Mouse (Mus musculus) kidney, embryonic 16.5 days (tissue): ENCODE data around the gene Nxt1. TPM values are rescaled to one million over a fixed set of nuclear protein-coding genes. Genes with fewer than 3 reads are reported as not detected.

Source experiments
- ATAC-seq: fragments of 200-750 bp; cut with Nextera tagmentation; 2 replicates; pipeline ENCODE4 v1.8.0; 2017; ENCODE audit warnings: moderate TSS enrichment; ENCODE audit not compliant: low FRiP score, low TSS enrichment
- H3K27ac ChIP-seq: fragments of 300-500 bp; sonication (generic); 2 replicates; pipeline ENCODE4 v1.5.1; 2014; ENCODE audit warnings: low read length
- H3K27me3 ChIP-seq: fragments of 300-500 bp; sonication (generic); 2 replicates; pipeline ENCODE4 v1.6.1; 2014; ENCODE audit warnings: low read length, control low read depth, mixed read lengths; ENCODE audit not compliant: insufficient read depth
- H3K36me3 ChIP-seq: fragments of 300-500 bp; sonication (generic); 2 replicates; pipeline ENCODE4 v1.6.1; 2014; ENCODE audit warnings: low read length, control low read depth, mixed read lengths; ENCODE audit not compliant: insufficient read depth
- H3K4me1 ChIP-seq: fragments of 300-500 bp; sonication (generic); 2 replicates; pipeline ENCODE4 v1.6.1; 2014; ENCODE audit warnings: low read length, control low read depth, mixed read lengths; ENCODE audit not compliant: insufficient read depth
- H3K4me2 ChIP-seq: fragments of 300-500 bp; sonication (generic); replicated peaks from 2 replicates; pipeline ENCODE4 v1.6.1; 2014; ENCODE audit warnings: low read depth, low read length
- H3K4me3 ChIP-seq: fragments of 300-500 bp; sonication (generic); 2 replicates; pipeline ENCODE4 v1.5.1; 2014; ENCODE audit warnings: mild to moderate bottlenecking, low read length
- H3K9ac ChIP-seq: fragments of 300-500 bp; sonication (generic); replicated peaks from 2 replicates; pipeline ENCODE4 v1.6.1; 2014; ENCODE audit warnings: low read length
- H3K9me3 ChIP-seq: fragments of 300-500 bp; sonication (generic); 2 replicates; pipeline ENCODE4 v1.6.1; 2016; ENCODE audit warnings: low read length, control low read depth
- WGBS: fragments of 180-500 bp; shearing (Covaris S2); extraction: QIAGEN DNeasy Blood & Tissue Kit; methylation state at CpG from one replicate; pipeline ENCODE4 v1.1.7; 2014; 5-methylcytosine and 5-hydroxymethylcytosine counted together
- polyA plus RNA-seq: library from polyadenylated mRNA; unstranded; fragments of >200 nt; fragmentation: Nextera tagmentation; extraction: Ambion mirVana; gene quantifications from 2 replicates; pipeline ENCODE4 v1.2.1, GENCODE M21; 2015

Nxt1 gene
- 90.4 and 98.0 TPM in 2 replicates for polyA plus RNA-seq

DNA sequence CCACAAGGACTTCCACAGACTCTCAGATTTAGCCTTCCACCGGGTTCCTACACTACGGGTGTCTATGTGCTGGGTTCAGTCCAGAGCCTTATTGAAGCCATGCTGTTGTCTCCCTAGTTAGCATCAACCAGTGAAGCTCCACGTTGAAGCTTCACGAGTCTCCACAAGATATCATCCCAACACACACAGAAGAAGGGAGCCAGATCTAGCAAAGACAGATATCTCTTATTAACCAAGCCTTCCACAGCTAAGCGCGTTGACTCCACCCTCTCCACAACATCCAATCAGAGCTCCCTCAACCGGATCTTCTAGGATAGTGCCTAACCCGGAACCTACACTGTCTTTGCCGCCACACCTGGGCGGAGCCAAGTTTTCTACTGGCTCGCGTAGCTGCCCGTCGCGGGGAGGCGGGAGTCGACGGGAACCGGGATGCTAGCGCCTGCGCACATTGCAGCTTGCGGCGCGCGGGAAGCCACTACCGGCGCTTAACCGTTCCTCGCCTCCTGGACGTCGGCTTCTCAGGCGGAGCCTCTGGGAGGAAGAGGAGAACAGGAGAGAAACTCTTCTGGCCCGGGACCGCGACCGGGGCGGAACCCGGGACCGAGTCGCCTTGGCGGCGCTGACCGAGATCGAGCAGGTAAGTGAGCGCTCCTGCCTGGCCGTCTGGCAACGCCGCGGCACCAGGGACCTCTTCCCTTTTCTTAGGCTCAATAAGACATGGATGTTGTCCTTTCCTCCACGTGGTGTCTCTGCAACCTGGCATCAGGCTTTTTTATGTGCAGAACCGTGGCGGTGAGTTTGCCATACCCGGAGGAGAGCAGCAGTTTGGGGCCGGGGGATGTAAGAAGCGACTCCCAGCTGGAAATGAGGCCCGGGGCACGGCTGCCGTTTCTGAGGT is at the start of gene Nxt1:
Gene Nxt1 (plus strand): TSS at position 403 of the 898 bp plus-strand sequence.
- Histone ChIP-seq H3K4me3 (peak within 1 kb of the TSS; percentile 82), H3K9me3 (no peaks in the 10 kb centered on the region), H3K27me3 (no peaks in the 10 kb centered on the region), H3K27ac (peak within 1 kb of the TSS; percentile 72), H3K4me1 (peaks cover 23% of the 10 kb centered on the region), H3K9ac (peak within 1 kb of the TSS; percentile 87), H3K36me3 (peaks cover 19% of the 10 kb centered on the region), H3K4me2 (peak within 1 kb of the TSS; percentile 88)
- peak; percentile 100 for ATAC-seq
- 1% methylated on average over 58 of the region's 58 CpGs for WGBS

DNA sequence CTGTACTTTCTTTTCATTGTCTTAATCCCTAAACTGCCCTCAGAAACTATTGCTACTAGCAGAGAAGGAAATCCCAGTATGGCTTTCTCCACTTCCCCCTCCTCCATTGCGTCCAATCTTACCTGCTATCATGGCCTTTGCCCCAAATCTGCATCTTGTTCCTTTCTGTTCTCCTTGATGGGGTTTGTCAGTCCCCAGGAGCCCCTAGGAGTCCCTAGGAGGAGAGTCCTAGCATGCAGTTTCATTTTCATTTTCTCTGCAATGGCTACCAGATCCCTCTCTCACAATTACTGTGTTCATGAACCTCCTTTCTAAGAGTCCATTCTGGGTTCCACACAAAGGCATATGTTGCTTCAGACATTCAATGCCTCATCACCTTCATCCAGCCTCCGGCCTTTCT is 49.3 kb upstream of the Nxt1 start:
- Histone ChIP-seq H3K27me3 (no peaks in the 10 kb centered on the region), H3K4me1 (no peaks in the 10 kb centered on the region), H3K4me2 (no peak overlapping the region), H3K36me3 (no peaks in the 10 kb centered on the region), H3K9ac (no peak overlapping the region), H3K9me3 (no peaks in the 10 kb centered on the region), H3K27ac (no peak overlapping the region), H3K4me3 (no peak overlapping the region)
- ATAC-seq = no peak
- WGBS = 84% methylated on average over 2 of the region's 2 CpGs

DNA sequence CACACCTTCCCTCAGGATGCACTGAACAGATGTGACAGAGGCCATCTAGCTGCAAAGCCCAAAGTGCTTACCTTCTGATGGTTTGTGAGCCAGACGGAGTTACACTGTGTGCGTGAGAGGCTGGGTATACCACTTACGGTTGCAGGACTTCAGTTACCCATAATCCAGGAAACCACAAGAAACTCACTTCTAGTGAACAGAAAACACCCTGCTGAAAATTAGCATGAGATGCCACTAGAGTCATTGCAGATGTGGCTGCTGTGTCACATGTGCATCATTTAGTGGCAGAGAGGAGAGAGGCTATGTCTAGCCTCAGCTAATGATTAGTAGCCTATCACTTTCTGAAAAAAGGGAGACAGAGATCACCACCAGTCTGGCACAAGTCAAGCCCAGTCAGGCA is 47.9 kb upstream of the Nxt1 start:
- Histone ChIP-seq H3K27me3 (no peaks in the 10 kb centered on the region), H3K4me1 (no peaks in the 10 kb centered on the region), H3K9me3 (no peaks in the 10 kb centered on the region), H3K36me3 (no peaks in the 10 kb centered on the region), H3K9ac (no peak overlapping the region), H3K4me2 (no peak overlapping the region), H3K27ac (no peak overlapping the region), H3K4me3 (no peak overlapping the region)
- no peak for ATAC-seq
- WGBS = 95% methylated on average over 3 of the region's 3 CpGs

DNA sequence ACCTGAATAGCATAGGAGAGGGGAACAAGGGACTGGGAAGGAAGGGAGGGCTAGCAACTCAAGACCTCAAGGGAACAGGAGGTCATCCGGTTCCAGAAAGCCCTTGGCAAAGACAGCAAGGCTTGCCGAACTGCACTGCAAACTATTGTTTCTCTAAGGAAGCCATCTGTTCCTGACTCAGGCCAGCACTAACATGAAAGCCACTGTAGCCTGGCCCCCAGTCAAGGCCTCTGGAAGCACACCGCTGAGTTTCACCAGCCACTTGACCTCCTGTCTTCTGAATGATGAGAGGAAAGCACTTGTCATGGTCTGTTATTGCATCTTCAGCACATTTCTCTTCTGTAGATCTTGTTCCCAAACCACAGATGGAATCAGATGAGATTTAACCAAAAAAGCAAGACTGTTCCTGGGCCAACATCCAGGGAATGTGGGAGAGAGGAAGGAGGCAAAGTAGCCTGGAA is 45.4 kb upstream of the Nxt1 start:
- Histone ChIP-seq H3K4me1 (no peaks in the 10 kb centered on the region), H3K36me3 (no peaks in the 10 kb centered on the region), H3K4me3 (no peak overlapping the region), H3K27ac (no peak overlapping the region), H3K9me3 (no peaks in the 10 kb centered on the region), H3K27me3 (no peaks in the 10 kb centered on the region), H3K9ac (no peak overlapping the region), H3K4me2 (no peak overlapping the region)
- peak; percentile 54; the same call in 1 of the 2 replicates for ATAC-seq
- WGBS = 48% methylated on average over 3 of the region's 3 CpGs

DNA sequence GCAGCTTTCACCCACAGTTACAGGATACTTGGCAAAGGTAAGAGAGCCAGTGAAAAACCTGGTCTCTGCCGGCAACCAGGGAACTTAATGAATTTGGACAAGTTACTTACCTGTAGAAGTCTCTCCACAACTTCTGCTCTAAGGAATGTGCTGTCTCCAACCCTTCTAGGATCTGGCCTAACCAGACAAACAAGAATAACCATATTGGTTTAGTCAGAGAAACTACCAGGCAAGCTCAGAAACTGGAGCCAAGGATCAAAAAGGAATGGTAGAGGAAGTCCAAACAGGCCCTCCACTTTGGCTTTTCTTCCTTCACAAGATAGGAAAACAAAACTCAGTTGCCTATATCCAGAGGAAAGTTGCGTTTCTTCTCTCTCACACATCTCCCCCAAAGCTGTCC is 41.4 kb upstream of the Nxt1 start:
- no peak for ATAC-seq
- Histone ChIP-seq H3K4me2 (no peak overlapping the region), H3K4me1 (no peaks in the 10 kb centered on the region), H3K4me3 (no peak overlapping the region), H3K27me3 (no peaks in the 10 kb centered on the region), H3K27ac (no peak overlapping the region), H3K9me3 (no peaks in the 10 kb centered on the region), H3K9ac (no peak overlapping the region), H3K36me3 (no peaks in the 10 kb centered on the region)
- 84% methylated on average over 2 of the region's 2 CpGs for WGBS

DNA sequence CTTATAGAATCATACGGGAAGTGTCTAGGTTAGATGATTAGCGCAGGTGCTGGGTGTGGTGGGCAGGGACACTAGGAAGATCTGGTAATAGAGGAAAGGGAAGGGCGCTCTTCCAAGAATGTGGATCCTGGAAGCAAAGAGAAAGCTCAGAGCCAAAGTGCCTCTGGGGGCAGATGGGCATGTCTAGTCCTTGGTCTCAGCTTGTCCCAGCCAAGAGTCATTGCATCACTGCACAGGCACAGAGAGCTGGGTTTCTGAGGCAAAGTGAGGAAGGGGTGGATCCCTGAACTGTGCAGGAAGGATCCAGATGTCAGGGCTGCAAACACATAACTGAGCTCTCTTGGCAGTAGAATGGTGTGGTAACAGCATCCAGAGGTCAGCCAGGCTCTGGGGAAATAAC is 40.8 kb upstream of the Nxt1 start:
- H3K4me3 ChIP-seq = no peak overlapping the region
- no peaks in the 10 kb centered on the region for H3K27me3 ChIP-seq
- H3K9me3 ChIP-seq = no peaks in the 10 kb centered on the region
- ATAC-seq = no peak
- 86% methylated on average over 3 of the region's 3 CpGs for WGBS
- no peaks in the 10 kb centered on the region for H3K36me3 ChIP-seq
- no peak overlapping the region for H3K9ac ChIP-seq
- no peaks in the 10 kb centered on the region for H3K4me1 ChIP-seq
- no peak overlapping the region for H3K4me2 ChIP-seq
- no peak overlapping the region for H3K27ac ChIP-seq

DNA sequence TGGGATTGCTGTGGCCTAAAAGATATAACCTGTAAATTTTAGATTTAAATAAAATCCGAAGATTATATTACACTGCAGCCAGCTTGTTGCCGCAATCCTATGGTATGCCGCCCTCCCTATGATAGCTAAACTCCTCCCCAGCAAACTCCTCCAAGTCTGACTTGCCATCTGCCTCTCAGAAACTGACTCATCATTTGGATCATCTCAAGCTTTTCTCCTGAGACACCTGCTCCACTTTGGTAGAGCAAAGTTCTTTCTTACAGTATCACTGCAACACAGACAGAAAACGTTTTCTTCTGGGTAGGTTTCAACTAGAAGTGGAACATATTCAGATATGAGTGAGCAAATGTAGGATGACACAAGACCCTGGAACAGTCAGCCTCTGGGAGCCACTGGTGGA is 37.9 kb upstream of the Nxt1 start:
- no peak overlapping the region for H3K9ac ChIP-seq
- no peaks in the 10 kb centered on the region for H3K4me1 ChIP-seq
- ATAC-seq = no peak
- no peaks in the 10 kb centered on the region for H3K27me3 ChIP-seq
- WGBS = 83% methylated on average over 4 of the region's 4 CpGs
- H3K27ac ChIP-seq = no peak overlapping the region
- H3K9me3 ChIP-seq = no peaks in the 10 kb centered on the region
- H3K4me3 ChIP-seq = no peak overlapping the region
- no peaks in the 10 kb centered on the region for H3K36me3 ChIP-seq
- H3K4me2 ChIP-seq = no peak overlapping the region

DNA sequence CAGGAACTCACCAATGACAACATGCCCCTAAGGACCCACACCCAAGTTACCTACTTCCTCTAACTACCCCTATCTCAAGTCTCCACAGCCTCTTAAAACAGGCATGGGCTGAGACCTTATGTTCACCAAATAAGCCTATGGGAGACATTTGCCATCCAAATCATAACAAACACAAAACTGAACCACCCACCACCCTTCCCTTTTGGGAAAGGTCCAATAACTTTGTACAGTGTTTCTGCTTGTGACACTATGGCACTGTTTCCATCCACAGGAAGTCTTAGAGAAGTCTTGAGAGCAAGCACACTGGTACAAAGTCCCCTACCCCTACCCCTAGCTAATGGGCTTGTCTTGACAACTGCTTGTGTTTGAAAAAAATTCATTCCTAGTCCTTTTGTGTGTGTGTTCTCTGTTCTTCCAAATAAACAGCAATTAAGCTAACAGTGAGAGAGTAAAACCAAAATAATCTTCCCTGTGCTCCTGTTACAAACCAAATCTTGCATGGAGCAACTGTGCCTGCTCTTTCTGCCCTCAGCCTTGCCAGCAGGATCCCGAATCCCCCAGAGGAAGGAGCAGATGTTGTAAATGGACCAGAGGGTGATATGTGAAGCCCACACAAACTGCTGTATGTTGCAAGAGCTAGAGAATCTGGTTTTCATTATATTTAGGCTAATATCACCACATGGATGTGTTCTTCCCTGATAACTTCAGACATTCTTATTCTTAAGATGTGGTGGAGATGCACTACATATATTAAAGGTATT is 29.6 kb upstream of the Nxt1 start:
- WGBS = 56% methylated on average over 1 of the region's 1 CpGs
- Histone ChIP-seq H3K4me1 (no peaks in the 10 kb centered on the region), H3K27ac (no peak overlapping the region), H3K4me2 (no peak overlapping the region), H3K27me3 (no peaks in the 10 kb centered on the region), H3K9ac (no peak overlapping the region), H3K4me3 (no peak overlapping the region), H3K9me3 (no peaks in the 10 kb centered on the region), H3K36me3 (no peaks in the 10 kb centered on the region)
- ATAC-seq = no peak

DNA sequence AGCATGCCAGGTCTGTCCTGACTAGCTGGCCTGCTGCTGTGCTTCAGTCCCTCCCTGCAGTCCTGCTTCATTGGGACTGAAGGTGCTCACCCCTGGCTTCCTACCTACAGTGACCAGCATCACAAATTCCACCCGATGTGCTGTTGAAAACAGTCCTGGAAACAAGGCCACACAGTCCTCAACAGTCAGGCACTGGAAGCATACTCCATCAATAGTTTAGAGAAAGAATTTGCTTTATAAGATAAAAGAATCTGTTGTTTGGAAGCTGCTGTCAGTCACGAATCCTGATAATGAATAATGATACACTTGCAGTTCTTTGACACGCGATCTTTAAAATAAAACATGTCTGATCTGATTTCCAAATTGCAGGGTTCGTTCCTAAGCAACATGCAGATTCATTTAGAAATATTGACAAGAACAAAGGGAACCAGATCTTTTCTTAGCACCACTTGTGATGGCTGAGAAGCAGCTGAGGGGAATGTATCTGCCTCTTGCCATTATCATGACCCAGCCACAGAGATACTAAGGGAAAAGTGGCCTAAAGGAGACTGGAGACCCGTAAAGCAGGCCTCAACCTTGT is 27.9 kb upstream of the Nxt1 start:
- no peaks in the 10 kb centered on the region for H3K27me3 ChIP-seq
- WGBS = 88% methylated on average over 6 of the region's 6 CpGs
- H3K4me2 ChIP-seq = no peak overlapping the region
- no peaks in the 10 kb centered on the region for H3K9me3 ChIP-seq
- no peak overlapping the region for H3K4me3 ChIP-seq
- no peak overlapping the region for H3K9ac ChIP-seq
- H3K27ac ChIP-seq = no peak overlapping the region
- no peaks in the 10 kb centered on the region for H3K36me3 ChIP-seq
- no peaks in the 10 kb centered on the region for H3K4me1 ChIP-seq
- no peak for ATAC-seq
